Mouse (Mus musculus): ENCODE measurements around the gene 1700109H08Rik. TPM values are rescaled to one million over a fixed set of nuclear protein-coding genes. Genes with fewer than 3 reads are reported as not detected.
"Not testable (repeated sequence)": the region's sequence is repeated elsewhere in the genome, so short reads cannot be mapped to it uniquely, and the experiment has no call there.

Gene 1700109H08Rik
- polyA plus RNA-seq, 1 experiment from 2014 or later = 5.8 TPM

DNA sequence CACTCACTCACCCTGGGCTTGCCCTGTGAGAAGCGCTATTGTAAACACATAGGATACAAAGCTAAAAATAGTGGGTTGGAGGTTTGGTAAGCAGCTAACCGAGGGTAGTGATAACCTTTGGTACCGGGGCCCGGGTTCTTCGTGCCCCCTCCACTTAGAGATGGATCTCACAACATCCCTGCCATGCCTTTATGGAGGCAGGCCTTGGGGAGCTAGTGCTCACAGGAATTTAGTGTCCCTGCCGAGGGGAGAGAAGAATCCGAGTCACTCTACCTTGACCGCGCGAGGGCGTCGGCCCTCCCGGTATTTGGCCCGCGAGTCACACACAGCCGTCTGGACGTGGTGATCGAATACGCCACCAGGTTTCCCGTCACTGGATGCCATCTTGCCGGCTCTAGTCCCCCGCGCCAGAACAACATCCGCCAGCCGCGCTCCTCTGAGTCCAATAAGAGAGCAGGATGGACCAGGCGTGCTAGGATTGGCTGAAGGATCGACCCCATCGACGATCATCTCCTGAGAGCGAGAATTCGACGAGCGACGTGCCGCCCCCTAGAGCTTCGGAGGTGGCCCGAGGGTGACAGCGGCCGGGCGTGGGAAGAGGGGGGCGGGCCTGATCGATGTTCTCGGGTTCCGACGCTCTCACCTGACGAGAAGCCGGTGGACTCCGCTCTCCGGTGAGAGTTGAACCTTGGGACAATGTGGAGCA is 24.5 kb downstream of the 1700109H08Rik start, which contains the start of gene Pex1:
Pex1 (plus strand) TSS at position 374 of the 706 bp plus-strand sequence.
- Histone ChIP-seq H3K4me2 (ENCODE audit: low read depth, low read length) (peak within 1 kb of the TSS; percentile 80), H3K9me3 (ENCODE audit: control insufficient read depth, low read length) (no peaks in the 10 kb centered on the region), H3K36me3 (ENCODE audit: control insufficient read depth, insufficient read depth, low read length) (peaks cover 6% of the 10 kb centered on the region), H3K4me1 (ENCODE audit: control insufficient read depth, insufficient read depth, low read length) (peaks cover 9% of the 10 kb centered on the region; the same call in 1 of the 2 replicates), H3K9ac (replicated peaks; ENCODE audit: low read depth, low read length) (peak within 1 kb of the TSS; percentile 78), H3K4me3 (ENCODE audit: low read depth, low read length) (peak within 1 kb of the TSS; percentile 68), H3K27ac (ENCODE audit: low read depth, low read length) (peak within 1 kb of the TSS; percentile 80), H3K27me3 (ENCODE audit: control insufficient read depth, insufficient read depth, low read length) (no peaks in the 10 kb centered on the region)
- WGBS = under 1% methylated on average over 50 of the region's 50 CpGs
- ATAC-seq (ENCODE audit: low read depth) = peak; percentile 98

DNA sequence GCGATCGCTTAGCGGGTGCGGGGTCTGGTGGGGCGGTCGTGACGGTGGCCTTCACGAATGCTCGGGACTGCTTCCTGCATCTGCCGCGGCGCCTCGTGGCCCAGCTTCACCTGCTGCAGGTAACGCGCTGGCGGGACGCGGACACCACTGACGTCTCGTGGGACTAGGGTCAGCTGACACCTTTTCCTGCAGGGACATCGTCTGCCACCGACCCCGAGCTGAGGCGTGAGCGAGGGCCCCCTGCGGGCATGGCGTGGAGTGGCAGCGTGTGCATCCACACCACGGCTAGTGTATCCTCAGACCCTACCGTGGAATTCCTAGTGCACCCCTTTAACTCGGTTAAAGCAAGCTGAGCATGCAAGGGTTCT is 25.0 kb downstream of the 1700109H08Rik start, which contains the start of gene Rbm48:
Rbm48 (minus strand) TSS at position 187 of the 368 bp plus-strand sequence.
- H3K4me3 ChIP-seq (ENCODE audit: low read depth, low read length) = peak within 1 kb of the TSS; percentile 68
- H3K9ac ChIP-seq (replicated peaks; ENCODE audit: low read depth, low read length) = peak within 1 kb of the TSS; percentile 78
- H3K36me3 ChIP-seq (ENCODE audit: control insufficient read depth, insufficient read depth, low read length) = peaks cover under 1% of the 10 kb centered on the region
- peak within 1 kb of the TSS; percentile 80 for H3K4me2 ChIP-seq (ENCODE audit: low read depth, low read length)
- peak; percentile 90 for ATAC-seq (ENCODE audit: low read depth)
- no peaks in the 10 kb centered on the region for H3K27me3 ChIP-seq (ENCODE audit: control insufficient read depth, insufficient read depth, low read length)
- peaks cover 9% of the 10 kb centered on the region; the same call in 1 of the 2 replicates for H3K4me1 ChIP-seq (ENCODE audit: control insufficient read depth, insufficient read depth, low read length)
- H3K27ac ChIP-seq (ENCODE audit: low read depth, low read length) = peak within 1 kb of the TSS; percentile 80
- 0% methylated on average over 31 of the region's 31 CpGs for WGBS
- H3K9me3 ChIP-seq (ENCODE audit: control insufficient read depth, low read length) = no peaks in the 10 kb centered on the region

DNA sequence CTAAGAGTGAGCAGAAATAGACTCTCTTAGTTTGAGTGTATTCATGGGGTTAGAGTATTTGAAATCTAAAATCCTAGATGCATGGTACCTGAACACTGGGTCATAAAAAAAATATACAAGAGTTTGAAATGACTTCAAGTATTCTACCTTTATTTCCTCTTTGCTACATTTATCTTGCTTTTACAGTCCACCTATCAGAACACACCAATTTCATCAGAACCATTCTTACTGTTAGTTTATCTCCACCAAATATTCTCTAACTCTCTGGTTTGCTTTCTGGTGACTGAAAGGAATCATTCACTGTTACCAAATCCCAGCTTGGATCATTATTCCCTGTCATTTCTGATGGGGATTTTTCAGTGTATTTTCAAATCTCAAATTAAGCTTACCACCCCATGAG is 25.8 kb downstream of the 1700109H08Rik start:
- Histone ChIP-seq H3K4me1 (ENCODE audit: control insufficient read depth, insufficient read depth, low read length) (peaks cover 9% of the 10 kb centered on the region; the same call in 1 of the 2 replicates), H3K4me3 (ENCODE audit: low read depth, low read length) (peak overlapping the region; percentile 68), H3K4me2 (ENCODE audit: low read depth, low read length) (peak overlapping the region; percentile 62), H3K27ac (ENCODE audit: low read depth, low read length) (no peak overlapping the region), H3K9me3 (ENCODE audit: control insufficient read depth, low read length) (no peaks in the 10 kb centered on the region), H3K36me3 (ENCODE audit: control insufficient read depth, insufficient read depth, low read length) (no peaks in the 10 kb centered on the region; the same call in 1 of the 2 replicates), H3K9ac (replicated peaks; ENCODE audit: low read depth, low read length) (no peak overlapping the region), H3K27me3 (ENCODE audit: control insufficient read depth, insufficient read depth, low read length) (no peaks in the 10 kb centered on the region)
- no peak for ATAC-seq (ENCODE audit: low read depth)

DNA sequence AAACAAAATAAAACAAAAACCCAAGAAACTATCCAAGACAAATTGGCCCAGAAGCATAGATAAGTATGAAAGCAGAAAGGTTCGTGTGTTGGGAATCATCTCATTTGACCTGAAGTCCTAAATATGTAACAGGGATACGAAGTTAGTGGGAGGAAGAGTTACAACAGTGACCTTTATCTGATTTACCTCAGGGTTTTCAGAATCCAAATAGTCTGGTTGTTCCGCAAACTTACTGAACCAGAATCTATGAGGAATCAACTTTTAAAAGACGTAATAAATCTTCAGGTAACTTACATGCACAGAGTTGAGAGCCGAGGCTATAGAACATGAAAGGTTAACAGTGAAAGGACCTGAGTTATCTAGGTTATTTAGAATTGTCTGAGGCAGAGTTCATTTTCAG is 27.4 kb downstream of the 1700109H08Rik start:
- H3K36me3 ChIP-seq (ENCODE audit: control insufficient read depth, insufficient read depth, low read length) = no peaks in the 10 kb centered on the region; the same call in 1 of the 2 replicates
- no peaks in the 10 kb centered on the region for H3K9me3 ChIP-seq (ENCODE audit: control insufficient read depth, low read length)
- H3K9ac ChIP-seq (replicated peaks; ENCODE audit: low read depth, low read length) = no peak overlapping the region
- H3K4me3 ChIP-seq (ENCODE audit: low read depth, low read length) = no peak overlapping the region
- no peak overlapping the region for H3K27ac ChIP-seq (ENCODE audit: low read depth, low read length)
- no peak for ATAC-seq (ENCODE audit: low read depth)
- peaks cover 9% of the 10 kb centered on the region; the same call in 1 of the 2 replicates for H3K4me1 ChIP-seq (ENCODE audit: control insufficient read depth, insufficient read depth, low read length)
- WGBS = 94% methylated on average over 5 of the region's 5 CpGs
- H3K27me3 ChIP-seq (ENCODE audit: control insufficient read depth, insufficient read depth, low read length) = no peaks in the 10 kb centered on the region
- H3K4me2 ChIP-seq (ENCODE audit: low read depth, low read length) = no peak overlapping the region

DNA sequence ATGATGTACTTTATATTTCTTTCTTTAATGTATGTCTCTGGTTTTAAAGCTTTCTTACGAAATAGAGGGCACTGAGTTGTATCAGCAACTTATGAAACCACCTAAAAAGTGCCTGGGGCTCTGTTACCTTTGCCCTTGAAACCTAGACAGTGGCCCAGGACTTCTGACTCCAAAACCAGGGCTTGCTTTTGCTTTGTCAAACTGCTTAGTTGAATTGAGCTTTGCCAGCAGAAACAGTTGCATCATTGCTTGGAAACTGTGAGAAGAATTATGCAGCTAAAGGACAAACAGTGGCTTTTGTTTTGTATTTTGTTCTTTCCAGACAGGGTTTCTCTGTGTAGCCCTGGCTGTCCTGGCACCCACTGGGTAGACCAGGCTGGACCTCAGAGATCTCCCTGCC is 28.9 kb downstream of the 1700109H08Rik start:
- Histone ChIP-seq H3K4me2 (ENCODE audit: low read depth, low read length) (no peak overlapping the region), H3K4me1 (ENCODE audit: control insufficient read depth, insufficient read depth, low read length) (peaks cover 2% of the 10 kb centered on the region; the same call in 1 of the 2 replicates), H3K27me3 (ENCODE audit: control insufficient read depth, insufficient read depth, low read length) (no peaks in the 10 kb centered on the region), H3K27ac (ENCODE audit: low read depth, low read length) (no peak overlapping the region), H3K4me3 (ENCODE audit: low read depth, low read length) (no peak overlapping the region), H3K9me3 (ENCODE audit: control insufficient read depth, low read length) (no peaks in the 10 kb centered on the region), H3K36me3 (ENCODE audit: control insufficient read depth, insufficient read depth, low read length) (0 out of 2 replicates have a peak, but pooled peaks cover under 1% of the 10 kb centered on the region), H3K9ac (replicated peaks; ENCODE audit: low read depth, low read length) (no peak overlapping the region)
- WGBS = 85% methylated on average over 1 of the region's 1 CpGs
- ATAC-seq (ENCODE audit: low read depth) = no peak

DNA sequence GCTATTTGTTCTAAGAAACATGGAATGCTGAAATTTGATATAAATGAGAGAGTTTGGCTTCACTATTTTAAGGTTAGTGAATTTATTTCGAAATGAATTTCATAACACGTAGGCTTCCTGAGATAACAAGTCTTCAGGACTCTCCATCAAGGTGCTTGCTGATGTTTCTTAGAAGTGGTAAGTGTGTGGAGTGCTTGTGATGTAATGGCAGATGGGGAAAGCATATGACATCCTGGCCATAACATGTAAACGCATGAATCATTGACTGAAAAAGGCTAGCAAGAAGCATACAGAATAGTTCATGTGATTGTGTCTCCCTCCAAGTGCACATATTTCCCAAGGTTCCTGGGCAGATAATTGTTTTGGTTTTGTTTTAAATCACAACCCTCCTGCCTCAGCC is 29.4 kb downstream of the 1700109H08Rik start:
- no peaks in the 10 kb centered on the region for H3K9me3 ChIP-seq (ENCODE audit: control insufficient read depth, low read length)
- H3K4me1 ChIP-seq (ENCODE audit: control insufficient read depth, insufficient read depth, low read length) = no peaks in the 10 kb centered on the region
- ATAC-seq (ENCODE audit: low read depth) = no peak
- H3K9ac ChIP-seq (replicated peaks; ENCODE audit: low read depth, low read length) = no peak overlapping the region
- WGBS = 90% methylated on average over 3 of the region's 3 CpGs
- H3K27me3 ChIP-seq (ENCODE audit: control insufficient read depth, insufficient read depth, low read length) = no peaks in the 10 kb centered on the region
- no peak overlapping the region for H3K27ac ChIP-seq (ENCODE audit: low read depth, low read length)
- no peak overlapping the region for H3K4me3 ChIP-seq (ENCODE audit: low read depth, low read length)
- no peak overlapping the region for H3K4me2 ChIP-seq (ENCODE audit: low read depth, low read length)
- H3K36me3 ChIP-seq (ENCODE audit: control insufficient read depth, insufficient read depth, low read length) = peaks cover 5% of the 10 kb centered on the region

DNA sequence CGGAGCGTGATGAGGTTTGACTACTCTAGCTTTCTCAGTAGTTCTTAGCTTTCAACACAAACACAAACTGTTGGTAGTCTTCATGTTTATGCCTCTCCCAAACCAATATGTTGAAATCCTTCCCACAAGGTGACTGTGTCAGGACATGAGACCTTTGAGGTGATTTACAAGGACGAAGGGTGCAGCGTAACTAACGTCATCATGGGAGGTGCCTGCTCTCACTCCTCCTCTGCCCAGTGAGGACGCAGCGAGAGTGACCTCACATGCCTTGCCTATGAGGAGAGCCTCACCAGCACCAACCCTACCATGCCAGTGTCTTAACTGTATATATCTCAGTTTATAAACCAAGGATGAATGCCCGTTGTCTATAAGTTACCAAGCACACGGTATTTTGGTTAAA is 35.7 kb downstream of the 1700109H08Rik start:
- Histone ChIP-seq H3K36me3 (ENCODE audit: control insufficient read depth, insufficient read depth, low read length) (peaks cover 28% of the 10 kb centered on the region), H3K4me1 (ENCODE audit: control insufficient read depth, insufficient read depth, low read length) (no peaks in the 10 kb centered on the region), H3K4me2 (ENCODE audit: low read depth, low read length) (no peak overlapping the region), H3K27ac (ENCODE audit: low read depth, low read length) (no peak overlapping the region), H3K9me3 (ENCODE audit: control insufficient read depth, low read length) (no peaks in the 10 kb centered on the region), H3K9ac (replicated peaks; ENCODE audit: low read depth, low read length) (no peak overlapping the region), H3K4me3 (ENCODE audit: low read depth, low read length) (no peak overlapping the region), H3K27me3 (ENCODE audit: control insufficient read depth, insufficient read depth, low read length) (no peaks in the 10 kb centered on the region)
- 97% methylated on average over 9 of the region's 9 CpGs for WGBS
- no peak for ATAC-seq (ENCODE audit: low read depth)

DNA sequence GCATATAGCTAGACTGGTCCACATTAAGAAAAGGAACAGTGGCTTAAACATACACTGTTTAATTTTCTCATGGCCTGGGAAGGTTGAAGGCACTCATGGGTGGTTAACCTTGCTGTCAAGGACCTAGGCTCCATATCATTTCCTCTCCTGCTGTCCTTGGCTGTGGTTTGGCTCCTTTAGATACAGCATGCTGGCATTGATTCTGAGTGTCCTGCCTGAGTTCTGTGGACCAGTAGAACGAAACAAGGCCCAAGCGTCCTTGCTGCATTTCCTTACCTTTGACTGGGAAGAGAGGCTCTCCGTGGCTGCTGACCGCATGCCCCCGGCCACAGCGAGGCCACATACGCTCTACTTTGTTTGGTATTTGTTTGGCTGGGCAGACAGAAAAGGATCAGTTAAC is 37.9 kb downstream of the 1700109H08Rik start:
- Histone ChIP-seq H3K36me3 (ENCODE audit: control insufficient read depth, insufficient read depth, low read length) (peaks cover 28% of the 10 kb centered on the region), H3K4me1 (ENCODE audit: control insufficient read depth, insufficient read depth, low read length) (no peaks in the 10 kb centered on the region), H3K9me3 (ENCODE audit: control insufficient read depth, low read length) (no peaks in the 10 kb centered on the region), H3K27ac (ENCODE audit: low read depth, low read length) (no peak overlapping the region), H3K4me2 (ENCODE audit: low read depth, low read length) (no peak overlapping the region), H3K4me3 (ENCODE audit: low read depth, low read length) (no peak overlapping the region), H3K27me3 (ENCODE audit: control insufficient read depth, insufficient read depth, low read length) (no peaks in the 10 kb centered on the region), H3K9ac (replicated peaks; ENCODE audit: low read depth, low read length) (no peak overlapping the region)
- 96% methylated on average over 7 of the region's 7 CpGs for WGBS
- ATAC-seq (ENCODE audit: low read depth) = no peak

DNA sequence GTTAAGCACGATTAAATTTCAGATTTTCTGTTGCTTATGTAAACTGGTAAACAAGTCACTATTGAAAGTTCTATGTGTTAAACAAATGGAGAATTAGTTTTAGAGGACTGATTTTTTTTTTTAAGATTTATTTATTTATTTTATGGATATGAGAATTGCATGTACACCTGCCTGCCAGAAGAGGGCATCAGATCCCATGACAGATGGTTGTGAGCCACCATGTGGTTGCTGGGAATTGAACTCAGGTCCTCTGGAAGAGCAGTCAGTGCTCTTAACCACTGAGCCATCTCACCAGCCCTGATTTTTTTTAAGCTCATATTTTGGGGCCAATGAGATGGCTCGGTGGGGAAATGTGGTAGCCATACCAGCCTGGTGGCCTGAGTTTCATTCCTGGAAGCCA is 40.5 kb downstream of the 1700109H08Rik start:
- H3K4me2 ChIP-seq (ENCODE audit: low read depth, low read length); H3K27me3 ChIP-seq (ENCODE audit: control insufficient read depth, insufficient read depth, low read length); H3K27ac ChIP-seq (ENCODE audit: low read depth, low read length); ATAC-seq (ENCODE audit: low read depth); H3K9me3 ChIP-seq (ENCODE audit: control insufficient read depth, low read length); H3K4me3 ChIP-seq (ENCODE audit: low read depth, low read length); H3K4me1 ChIP-seq (ENCODE audit: control insufficient read depth, insufficient read depth, low read length); H3K9ac ChIP-seq (replicated peaks; ENCODE audit: low read depth, low read length): not testable (repeated sequence)
- WGBS = 98% methylated on average over 2 of the region's 2 CpGs
- H3K36me3 ChIP-seq (ENCODE audit: control insufficient read depth, insufficient read depth, low read length) = peaks cover 14% of the 10 kb centered on the region; the same call in 1 of the 2 replicates

Data from neural tube, embryonic 14.5 days (tissue).